Mouse (Mus musculus): ENCODE results near the gene Ccdc120. TPM values are rescaled to one million over a fixed set of nuclear protein-coding genes. Genes with fewer than 3 reads are reported as not detected.

Gene Ccdc120
- total and polyA plus RNA-seq, 2 experiments from 2014 or later, result 71.6 to 272 TPM

DNA sequence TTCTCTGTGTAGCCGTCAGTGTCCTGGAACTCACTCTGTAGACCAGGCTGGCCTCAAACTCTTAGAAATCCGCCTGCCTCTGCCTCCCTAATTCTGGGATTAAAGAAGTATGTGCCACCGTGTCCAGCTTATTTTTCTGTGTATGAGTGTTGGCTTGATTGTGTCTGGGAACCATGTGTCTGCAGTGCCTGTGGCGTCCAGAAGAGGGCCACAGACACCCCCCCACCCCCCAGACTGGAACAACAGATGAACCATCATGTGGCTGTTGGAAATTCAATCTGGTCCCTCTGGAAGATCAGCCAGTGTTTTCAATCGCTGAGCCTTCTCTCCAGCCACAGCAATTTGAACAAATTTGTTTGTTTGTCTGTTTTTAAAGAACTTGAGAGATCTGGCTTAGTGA, 7.2 kb downstream of the Ccdc120 start:
- Histone ChIP-seq H3K36me3 (ENCODE audit: insufficient read depth, low read length) (no peaks in the 10 kb centered on the region), H3K4me1 (ENCODE audit: insufficient read depth, low read length) (no peaks in the 10 kb centered on the region), H3K9me3 (ENCODE audit: low read length) (no peaks in the 10 kb centered on the region), H3K4me3 (ENCODE audit: low read depth, low read length) (no peak overlapping the region), H3K9ac (replicated peaks; ENCODE audit: low read length, poor library complexity, severe bottlenecking) (no peak overlapping the region), H3K27me3 (ENCODE audit: insufficient read depth, low read length) (no peaks in the 10 kb centered on the region), H3K4me2 (ENCODE audit: low read depth, low read length, poor library complexity, severe bottlenecking) (no peak overlapping the region), H3K27ac (ENCODE audit: low read depth, low read length) (no peak overlapping the region)
- WGBS, result 49% methylated on average over 5 of the region's 5 CpGs
- TF ChIP-seq CTCF (IDR thresholded peaks at IDR 0.05), result peak; percentile 45
- no peak for ATAC-seq (ENCODE audit: low FRiP score)
- no peak for DNase-seq (ENCODE audit: low spot score)

DNA sequence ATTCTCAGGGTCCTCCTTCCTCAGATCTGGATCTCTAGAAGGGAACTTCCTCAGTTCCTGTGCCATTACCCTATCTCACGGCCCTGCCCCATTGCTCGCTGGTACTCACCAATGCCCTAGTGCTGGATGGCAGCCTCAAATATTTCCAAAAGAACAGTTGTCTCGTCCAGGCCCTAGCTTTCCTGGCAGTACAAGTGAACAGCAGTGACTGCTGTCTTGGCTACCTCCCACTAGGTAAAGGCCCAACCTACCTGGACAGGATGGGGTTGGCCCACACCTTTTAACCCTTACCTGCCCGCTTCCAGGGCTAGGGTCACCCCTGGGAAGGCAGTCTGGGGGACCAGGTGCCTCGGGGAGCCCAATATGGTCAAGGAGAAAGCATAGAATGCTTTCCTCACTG, 9.6 kb downstream of the Ccdc120 start:
- DNase-seq (ENCODE audit: low spot score) (no peak), ATAC-seq (ENCODE audit: low FRiP score) (no peak)
- Histone ChIP-seq H3K36me3 (ENCODE audit: insufficient read depth, low read length) (no peaks in the 10 kb centered on the region), H3K4me3 (ENCODE audit: low read depth, low read length) (no peak overlapping the region), H3K4me1 (ENCODE audit: insufficient read depth, low read length) (no peaks in the 10 kb centered on the region), H3K27ac (ENCODE audit: low read depth, low read length) (no peak overlapping the region), H3K27me3 (ENCODE audit: insufficient read depth, low read length) (no peaks in the 10 kb centered on the region), H3K9ac (replicated peaks; ENCODE audit: low read length, poor library complexity, severe bottlenecking) (no peak overlapping the region), H3K4me2 (ENCODE audit: low read depth, low read length, poor library complexity, severe bottlenecking) (no peak overlapping the region), H3K9me3 (ENCODE audit: low read length) (no peaks in the 10 kb centered on the region)
- no peak for TF ChIP-seq CTCF (IDR thresholded peaks at IDR 0.05)
- WGBS, result 77% methylated on average over 5 of the region's 5 CpGs

DNA sequence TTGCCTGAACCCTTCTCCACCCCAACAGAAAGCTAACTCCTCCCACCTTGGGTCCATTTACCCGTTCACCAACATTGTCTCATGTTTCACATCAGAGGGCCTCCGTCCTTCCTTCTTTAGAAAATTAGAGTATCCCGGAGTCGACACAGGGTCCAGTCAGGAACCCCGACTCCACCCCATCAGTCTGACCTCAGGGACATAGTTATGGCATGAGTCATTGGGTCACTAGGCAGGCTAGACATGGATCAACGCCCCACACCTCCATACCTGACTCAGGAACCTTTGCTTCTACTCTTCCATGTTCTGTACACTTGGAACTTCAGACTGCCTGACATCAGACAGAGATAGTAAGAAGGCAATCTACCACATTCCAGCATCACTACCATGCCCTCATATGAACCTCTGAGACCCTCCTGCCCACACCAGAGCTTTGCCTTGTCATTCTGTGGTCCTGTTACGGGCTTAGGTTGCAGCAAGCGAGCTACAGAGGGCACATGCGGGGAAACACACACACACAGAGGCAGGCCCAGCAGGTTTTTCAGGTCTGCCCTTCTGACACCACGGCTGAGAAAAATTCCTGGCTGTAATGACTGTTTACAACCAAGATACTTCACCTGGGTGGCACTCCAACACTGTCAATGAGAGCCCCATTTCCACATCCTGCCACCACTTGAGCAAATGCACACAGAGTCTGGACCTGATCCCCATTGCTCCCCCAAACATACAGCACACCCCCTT, 10.5 kb downstream of the Ccdc120 start:
- Histone ChIP-seq H3K4me1 (ENCODE audit: insufficient read depth, low read length) (no peaks in the 10 kb centered on the region), H3K27ac (ENCODE audit: low read depth, low read length) (no peak overlapping the region), H3K9me3 (ENCODE audit: low read length) (no peaks in the 10 kb centered on the region), H3K27me3 (ENCODE audit: insufficient read depth, low read length) (no peaks in the 10 kb centered on the region), H3K9ac (replicated peaks; ENCODE audit: low read length, poor library complexity, severe bottlenecking) (no peak overlapping the region), H3K4me3 (ENCODE audit: low read depth, low read length) (no peak overlapping the region), H3K4me2 (ENCODE audit: low read depth, low read length, poor library complexity, severe bottlenecking) (no peak overlapping the region), H3K36me3 (ENCODE audit: insufficient read depth, low read length) (no peaks in the 10 kb centered on the region)
- TF ChIP-seq CTCF (IDR thresholded peaks at IDR 0.05), result no peak
- DNase-seq (ENCODE audit: low spot score), result no peak
- no peak for ATAC-seq (ENCODE audit: low FRiP score)
- WGBS, result 73% methylated on average over 10 of the region's 10 CpGs

DNA sequence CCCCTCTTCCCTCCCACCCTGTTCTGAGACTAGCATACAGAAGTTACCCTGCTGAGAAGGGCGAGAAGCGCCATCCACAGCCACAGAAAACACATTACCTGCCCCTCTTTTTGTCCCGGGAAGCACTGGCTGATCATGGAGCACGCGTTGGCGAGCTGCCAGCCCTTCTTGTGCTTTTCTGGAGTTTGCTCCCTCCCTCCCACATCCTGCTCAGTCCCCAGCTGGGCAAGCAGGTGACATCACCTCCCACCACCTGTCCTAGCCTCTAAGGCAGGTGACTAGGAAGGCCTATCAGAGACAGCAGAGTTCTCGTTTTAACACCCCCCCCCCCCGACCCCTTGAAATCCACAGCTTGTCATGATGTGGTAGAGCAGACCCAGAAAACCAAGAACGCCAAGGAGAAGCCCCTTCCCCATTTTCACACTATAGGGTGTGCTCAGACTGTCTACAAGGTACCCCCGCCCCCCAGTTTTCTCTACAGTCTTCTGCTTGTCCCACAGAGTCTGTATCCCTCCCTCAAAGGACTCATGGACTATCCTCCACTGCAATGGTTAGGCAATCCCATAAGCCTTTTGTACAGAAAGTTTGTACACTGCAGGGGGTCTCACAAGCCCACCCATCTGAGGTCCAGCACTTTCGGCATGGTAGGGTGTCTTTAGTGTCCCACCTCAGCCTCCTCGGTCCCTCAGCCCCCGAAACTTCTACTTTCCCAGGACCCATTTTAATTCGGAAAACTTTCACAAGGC, 11.2 kb downstream of the Ccdc120 start:
- WGBS, result 72% methylated on average over 14 of the region's 14 CpGs
- ATAC-seq (ENCODE audit: low FRiP score), result no peak

DNA sequence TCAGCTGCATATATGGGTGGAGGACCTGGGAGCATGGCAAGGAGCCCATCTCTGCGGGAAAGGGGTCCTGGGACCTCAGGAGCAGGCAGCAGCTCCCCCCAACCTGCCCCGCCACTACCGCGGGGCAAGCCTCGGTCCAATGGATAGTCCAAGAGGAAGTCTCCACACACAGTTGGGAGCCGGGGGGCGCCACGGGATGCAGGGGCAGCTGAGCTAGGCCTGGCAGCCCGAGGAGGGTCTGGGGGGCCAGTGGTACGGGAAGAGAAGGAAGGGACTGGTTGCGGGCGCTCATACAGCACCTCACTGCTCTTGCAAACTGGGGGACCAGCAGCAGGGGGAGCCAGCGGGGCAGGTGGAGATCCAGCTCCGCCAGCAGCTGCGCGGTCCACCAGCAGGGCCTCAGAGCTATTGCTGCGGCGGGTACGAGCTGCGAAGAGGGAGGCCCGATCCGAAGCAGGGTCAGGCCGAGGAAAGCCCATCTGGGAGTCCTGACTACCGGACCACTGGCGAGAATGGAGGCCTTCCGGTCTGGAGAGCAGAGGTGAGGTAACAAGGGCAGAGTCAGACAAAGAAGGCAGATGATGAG, 17.0 kb downstream of the Ccdc120 start:
- H3K9ac ChIP-seq (replicated peaks; ENCODE audit: low read length, poor library complexity, severe bottlenecking), result no peak overlapping the region
- peak; percentile 58 for TF ChIP-seq CTCF (IDR thresholded peaks at IDR 0.05)
- no peaks in the 10 kb centered on the region for H3K9me3 ChIP-seq (ENCODE audit: low read length)
- ATAC-seq (ENCODE audit: low FRiP score) (0 out of 2 replicates have a peak, but pooled peaks have one; percentile 34), DNase-seq (ENCODE audit: low spot score) (no peak)
- WGBS, result 41% methylated on average over 24 of the region's 26 CpGs
- H3K27me3 ChIP-seq (ENCODE audit: insufficient read depth, low read length), result no peaks in the 10 kb centered on the region
- no peaks in the 10 kb centered on the region; the same call in 1 of the 2 replicates for H3K36me3 ChIP-seq (ENCODE audit: insufficient read depth, low read length)
- H3K4me2 ChIP-seq (ENCODE audit: low read depth, low read length, poor library complexity, severe bottlenecking), result no peak overlapping the region
- no peaks in the 10 kb centered on the region for H3K4me1 ChIP-seq (ENCODE audit: insufficient read depth, low read length)
- H3K4me3 ChIP-seq (ENCODE audit: low read depth, low read length), result no peak overlapping the region
- no peak overlapping the region for H3K27ac ChIP-seq (ENCODE audit: low read depth, low read length)

More for the DNA sequence above, 11.2 kb downstream of the Ccdc120 start:
- H3K27ac ChIP-seq (ENCODE audit: low read depth, low read length), result no peak overlapping the region
- H3K27me3 ChIP-seq (ENCODE audit: insufficient read depth, low read length), result no peaks in the 10 kb centered on the region
- DNase-seq (ENCODE audit: low spot score), result peak; percentile 39
- TF ChIP-seq CTCF (IDR thresholded peaks at IDR 0.05), result no peak
- no peak overlapping the region for H3K9ac ChIP-seq (replicated peaks; ENCODE audit: low read length, poor library complexity, severe bottlenecking)
- no peaks in the 10 kb centered on the region for H3K9me3 ChIP-seq (ENCODE audit: low read length)
- no peaks in the 10 kb centered on the region for H3K4me1 ChIP-seq (ENCODE audit: insufficient read depth, low read length)
- no peak overlapping the region for H3K4me3 ChIP-seq (ENCODE audit: low read depth, low read length)
- H3K4me2 ChIP-seq (ENCODE audit: low read depth, low read length, poor library complexity, severe bottlenecking), result no peak overlapping the region
- H3K36me3 ChIP-seq (ENCODE audit: insufficient read depth, low read length), result no peaks in the 10 kb centered on the region; the same call in 1 of the 2 replicates

DNA sequence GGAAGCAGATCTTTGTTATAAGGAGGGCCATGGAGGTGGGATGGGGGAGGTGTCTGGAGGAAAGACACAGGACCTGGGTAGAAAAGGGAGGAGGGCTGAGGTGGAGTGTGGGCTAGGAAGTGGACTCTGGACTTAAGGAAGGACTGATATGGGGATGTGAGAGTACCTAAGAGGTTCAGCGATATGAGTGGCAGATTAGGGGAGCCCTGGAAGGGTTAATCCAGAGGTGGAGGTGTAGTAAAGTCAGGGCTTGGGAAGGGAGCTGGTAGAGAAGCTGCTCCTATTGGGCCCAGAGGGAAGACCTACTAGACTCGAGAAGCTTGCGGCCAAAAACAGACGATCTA, 21.8 kb downstream of the Ccdc120 start:
- 0 out of 2 replicates have a peak, but pooled peaks cover 3% of the 10 kb centered on the region for H3K36me3 ChIP-seq (ENCODE audit: insufficient read depth, low read length)
- no peaks in the 10 kb centered on the region for H3K9me3 ChIP-seq (ENCODE audit: low read length)
- H3K27me3 ChIP-seq (ENCODE audit: insufficient read depth, low read length), result no peaks in the 10 kb centered on the region
- peak overlapping the region; percentile 62; the same call in 1 of the 2 replicates for H3K27ac ChIP-seq (ENCODE audit: low read depth, low read length)
- peak overlapping the region; percentile 39 for H3K4me3 ChIP-seq (ENCODE audit: low read depth, low read length)
- H3K4me2 ChIP-seq (ENCODE audit: low read depth, low read length, poor library complexity, severe bottlenecking), result peak overlapping the region; percentile 48
- peak overlapping the region; percentile 52 for H3K9ac ChIP-seq (replicated peaks; ENCODE audit: low read length, poor library complexity, severe bottlenecking)
- no peak for DNase-seq (ENCODE audit: low spot score)
- no peak for TF ChIP-seq CTCF (IDR thresholded peaks at IDR 0.05)
- H3K4me1 ChIP-seq (ENCODE audit: insufficient read depth, low read length), result no peaks in the 10 kb centered on the region
- no peak; the same call in none of the 2 replicates for ATAC-seq (ENCODE audit: low FRiP score)
- WGBS, result 39% methylated on average over 4 of the region's 4 CpGs

Measured in midbrain, postnatal 0 days (tissue).